Mouse (Mus musculus) spleen, adult 2 months (tissue): Measurements from ENCODE around the gene Aff3. TPM values are rescaled to one million over a fixed set of nuclear protein-coding genes. Genes with fewer than 3 reads are reported as not detected.

ENCODE experiments used
- DNase-seq, 2 experiments: peaks; one replicate each; pipeline versions ENCODE4 v3.0.0 to v3.0.0-alpha.2; 2012 to 2021; ENCODE audit warnings: low spot score in 2 of 2, low read depth in 1 of 2
- H3K27ac ChIP-seq: fragments of 200-500 bp; 2 replicates; pipeline ENCODE4 v1.5.1; 2012; ENCODE audit warnings: low read length, inconsistent platforms; ENCODE audit not compliant: insufficient read depth
- H3K27me3 ChIP-seq: fragments of 200-500 bp; 2 replicates; pipeline ENCODE4 v1.6.1; 2012; ENCODE audit warnings: mild to moderate bottlenecking, moderate library complexity, low read length, inconsistent platforms; ENCODE audit not compliant: control insufficient read depth, insufficient read depth
- H3K36me3 ChIP-seq: fragments of 200-500 bp; 2 replicates; pipeline ENCODE4 v1.6.1; 2012; ENCODE audit warnings: mild to moderate bottlenecking, low read length, inconsistent platforms; ENCODE audit not compliant: control insufficient read depth, insufficient read depth
- H3K4me1 ChIP-seq: fragments of 200-500 bp; 2 replicates; pipeline ENCODE4 v1.6.1; 2011; ENCODE audit warnings: inconsistent platforms; ENCODE audit not compliant: control insufficient read depth, insufficient read depth, insufficient read length
- H3K4me3 ChIP-seq: fragments of 200-500 bp; 2 replicates; pipeline ENCODE4 v1.5.1; 2011; ENCODE audit warnings: mild to moderate bottlenecking, inconsistent platforms; ENCODE audit not compliant: insufficient read depth, insufficient read length; ENCODE audit errors: extremely low read depth
- CTCF ChIP-seq: fragments of 200-500 bp; IDR thresholded peaks from 2 replicates; pipeline ENCODE4 v1.5.1; 2011; ENCODE audit warnings: mild to moderate bottlenecking, inconsistent platforms; ENCODE audit not compliant: insufficient read depth, insufficient read length, insufficient replicate concordance; ENCODE audit errors: extremely low read depth
- POLR2A ChIP-seq: fragments of 200-500 bp; IDR thresholded peaks from 2 replicates; pipeline ENCODE4 v1.6.1; 2011; ENCODE audit warnings: low read depth, low read length, inconsistent platforms
- WGBS: fragments of 180-500 bp; shearing (Covaris S2); methylation state at CpG from one replicate; pipeline ENCODE4 v1.1.7; 2018; 5-methylcytosine and 5-hydroxymethylcytosine counted together
- polyA plus RNA-seq: library from polyadenylated mRNA; depleted of rRNA; stranded (reverse); fragments of >200 nt; gene quantifications from 2 replicates; pipeline ENCODE4 v1.2.3, GENCODE M21; 2012

Aff3 gene
- polyA plus RNA-seq, 1 experiment: 20.2 TPM

DNA sequence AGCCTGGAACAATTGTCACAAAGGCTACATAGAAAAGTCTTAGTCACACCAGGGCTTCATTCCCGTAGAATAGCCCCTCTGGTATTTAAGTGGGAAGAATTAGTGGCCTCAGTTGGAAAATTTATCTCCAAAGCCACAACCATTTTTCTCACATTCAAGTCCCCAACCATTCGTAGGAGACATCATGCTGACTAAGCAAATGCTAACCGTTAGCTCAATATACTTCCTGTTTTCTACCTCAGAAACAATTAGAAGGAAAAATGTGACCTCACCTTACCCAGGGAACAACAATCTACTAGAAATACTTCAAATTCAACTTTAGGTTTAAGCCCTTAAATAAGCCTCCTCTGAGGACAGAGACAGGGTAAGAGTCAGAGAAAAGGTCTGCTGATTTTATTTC lies 256.5 kb downstream of the Aff3 start:
- 46% methylated on average over 3 of the region's 3 CpGs for WGBS
- Histone ChIP-seq H3K27ac (no peak overlapping the region), H3K4me1 (no peaks in the 10 kb centered on the region), H3K4me3 (no peak overlapping the region), H3K27me3 (no peaks in the 10 kb centered on the region), H3K36me3 (peaks cover 4% of the 10 kb centered on the region; the same call in 1 of the 2 replicates)
- TF ChIP-seq POLR2A (no peak), CTCF (no peak)
- no peak for DNase-seq

DNA sequence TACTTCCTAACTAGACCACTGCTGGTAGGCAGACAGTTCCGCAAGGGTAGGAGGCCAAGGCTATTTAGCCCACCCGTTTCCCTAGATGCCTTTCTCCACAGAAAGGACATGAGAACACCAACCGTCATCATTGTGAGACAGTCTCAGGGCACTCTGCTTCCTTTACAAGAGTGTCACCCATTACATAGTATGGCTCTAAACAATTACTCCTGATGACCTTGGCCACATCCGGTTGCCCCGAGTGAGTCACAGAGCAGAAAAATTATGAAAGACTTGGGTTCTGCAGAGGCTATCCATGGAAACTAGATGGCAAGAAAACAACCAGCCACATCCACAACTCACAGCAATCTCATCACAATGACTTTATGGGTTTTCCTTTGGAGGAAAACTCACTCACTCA lies 261.0 kb downstream of the Aff3 start:
- Histone ChIP-seq H3K27ac (no peak overlapping the region), H3K4me1 (no peaks in the 10 kb centered on the region), H3K4me3 (no peak overlapping the region), H3K27me3 (no peaks in the 10 kb centered on the region), H3K36me3 (peaks cover 4% of the 10 kb centered on the region; the same call in 1 of the 2 replicates)
- TF ChIP-seq CTCF (no peak), POLR2A (no peak)
- no peak for DNase-seq
- WGBS: 88% methylated on average over 5 of the region's 5 CpGs

DNA sequence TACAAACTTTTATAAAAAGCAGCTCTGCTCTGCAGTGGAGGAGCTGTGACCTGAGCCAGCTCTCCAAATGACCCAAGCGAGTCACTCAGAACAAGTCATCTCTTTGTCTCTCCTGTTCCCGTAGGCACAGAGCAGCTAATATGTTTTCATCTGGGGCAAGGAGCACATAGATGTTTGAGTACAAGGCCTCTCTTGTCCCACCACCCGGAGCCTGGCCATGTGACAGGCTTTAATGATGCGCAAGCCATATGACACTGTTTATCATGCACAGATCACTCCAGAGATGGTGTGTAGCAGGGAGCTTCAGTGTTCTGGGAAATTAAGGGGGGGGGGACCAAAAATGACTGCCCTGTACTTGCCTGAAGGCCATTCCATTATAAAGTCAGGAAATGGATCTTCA lies 262.9 kb downstream of the Aff3 start:
- TF ChIP-seq CTCF: no peak
- no peak for TF ChIP-seq POLR2A
- no peak overlapping the region for H3K27ac ChIP-seq
- WGBS: 92% methylated on average over 4 of the region's 4 CpGs
- no peaks in the 10 kb centered on the region for H3K4me1 ChIP-seq
- no peaks in the 10 kb centered on the region for H3K27me3 ChIP-seq
- H3K36me3 ChIP-seq: peaks cover 4% of the 10 kb centered on the region; the same call in 1 of the 2 replicates
- no peak for DNase-seq
- no peak overlapping the region for H3K4me3 ChIP-seq

DNA sequence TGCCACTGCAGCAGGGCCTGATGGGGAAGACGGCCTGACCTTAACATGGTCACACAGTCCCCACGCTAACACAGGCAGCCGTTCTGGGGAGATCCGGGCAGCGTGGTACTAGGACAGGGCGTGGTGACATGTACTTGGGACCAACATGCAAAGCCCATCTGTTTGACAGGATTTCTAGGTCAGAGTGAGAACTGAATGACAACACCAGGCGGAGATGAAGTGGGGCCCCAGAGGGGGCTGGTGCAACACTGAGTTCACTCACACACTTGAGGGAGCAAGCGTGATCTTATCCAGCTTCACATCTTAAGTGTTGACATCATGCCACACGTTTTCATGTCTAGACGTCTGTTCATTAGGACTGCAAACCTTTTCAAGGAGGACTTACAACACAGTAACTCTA lies 265.5 kb downstream of the Aff3 start:
- no peak for DNase-seq
- TF ChIP-seq POLR2A: no peak
- no peak for TF ChIP-seq CTCF
- Histone ChIP-seq H3K27ac (no peak overlapping the region), H3K4me3 (no peak overlapping the region), H3K27me3 (no peaks in the 10 kb centered on the region), H3K4me1 (no peaks in the 10 kb centered on the region), H3K36me3 (no peaks in the 10 kb centered on the region)
- 94% methylated on average over 10 of the region's 10 CpGs for WGBS

DNA sequence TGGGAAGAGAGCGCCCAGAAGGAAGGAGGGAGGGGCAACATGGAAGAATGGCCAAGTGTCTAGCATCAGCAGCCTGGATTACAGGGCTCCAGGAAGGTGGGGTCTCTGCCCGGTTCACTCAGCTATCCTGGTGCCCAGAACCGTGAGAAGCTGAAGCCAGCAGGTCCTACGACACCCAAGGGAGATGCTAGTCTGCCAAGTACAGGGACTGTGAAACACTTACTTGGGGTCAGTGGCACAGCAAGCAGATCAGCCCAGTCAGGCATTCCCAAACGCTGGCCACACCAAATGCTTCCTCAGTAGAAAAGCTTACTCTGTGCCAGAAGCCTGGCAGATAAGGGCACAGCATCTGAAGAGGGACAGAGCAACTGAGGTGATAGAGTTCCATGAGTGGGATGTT lies 266.2 kb downstream of the Aff3 start:
- Histone ChIP-seq H3K27ac (no peak overlapping the region), H3K36me3 (no peaks in the 10 kb centered on the region)
- 84% methylated on average over 5 of the region's 5 CpGs for WGBS

DNA sequence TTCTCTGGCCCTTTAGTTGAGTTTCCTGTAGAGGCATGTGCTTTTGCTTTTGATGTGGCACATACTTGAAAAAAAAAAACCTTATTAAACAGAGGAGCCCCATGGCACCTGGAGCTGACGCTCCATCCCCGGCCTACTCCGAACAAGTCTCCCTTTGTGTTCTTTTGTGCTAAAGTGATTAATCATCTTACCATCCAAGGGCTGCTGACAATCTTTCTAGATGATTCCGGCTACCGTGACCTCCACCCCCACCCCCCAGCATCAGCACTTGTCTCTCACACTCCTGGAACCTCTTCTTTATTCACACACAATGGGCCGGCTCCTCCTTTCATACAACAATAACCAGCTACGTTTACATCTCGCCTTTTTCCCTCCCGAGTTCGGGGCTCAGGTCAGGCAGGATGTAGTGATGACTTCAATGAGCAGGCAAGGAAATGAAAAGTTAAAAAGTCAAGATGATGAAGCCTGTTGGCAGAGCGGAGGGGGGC lies 269.5 kb downstream of the Aff3 start:
- Histone ChIP-seq H3K27me3 (no peaks in the 10 kb centered on the region), H3K27ac (no peak overlapping the region), H3K36me3 (no peaks in the 10 kb centered on the region), H3K4me3 (no peak overlapping the region), H3K4me1 (no peaks in the 10 kb centered on the region; the same call in 1 of the 2 replicates)
- no peak for TF ChIP-seq POLR2A
- TF ChIP-seq CTCF: no peak
- WGBS: 78% methylated on average over 11 of the region's 11 CpGs
- DNase-seq: no peak

More for the DNA sequence above, 266.2 kb downstream of the Aff3 start:
- H3K4me3 ChIP-seq: no peak overlapping the region
- no peaks in the 10 kb centered on the region for H3K4me1 ChIP-seq
- TF ChIP-seq POLR2A (no peak), CTCF (no peak)
- no peaks in the 10 kb centered on the region for H3K27me3 ChIP-seq
- DNase-seq: no peak

DNA sequence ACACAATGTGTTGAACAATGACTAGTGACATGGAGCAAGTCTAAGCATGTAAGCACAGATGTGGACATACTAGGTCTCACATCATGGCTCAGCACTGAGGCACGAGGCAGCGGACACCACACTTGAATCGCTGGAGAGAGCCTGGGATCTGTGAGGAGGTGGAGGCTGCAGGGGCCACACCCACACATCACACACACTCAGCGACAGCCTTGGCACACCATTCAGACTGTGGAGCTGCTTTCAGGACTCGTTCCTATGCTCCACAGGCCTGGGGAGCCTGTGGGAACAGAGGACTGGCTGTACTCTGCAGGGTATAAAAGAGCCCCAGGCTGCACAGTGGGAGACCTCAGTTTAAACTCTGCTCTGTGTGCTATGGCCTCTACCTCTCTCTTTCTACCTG lies 270.3 kb downstream of the Aff3 start:
- H3K4me3 ChIP-seq: no peak overlapping the region
- 84% methylated on average over 5 of the region's 5 CpGs for WGBS
- no peaks in the 10 kb centered on the region for H3K27me3 ChIP-seq
- H3K36me3 ChIP-seq: no peaks in the 10 kb centered on the region
- TF ChIP-seq POLR2A (no peak), CTCF (no peak)
- H3K4me1 ChIP-seq: no peaks in the 10 kb centered on the region; the same call in 1 of the 2 replicates
- H3K27ac ChIP-seq: no peak overlapping the region
- no peak for DNase-seq
